Mouse (Mus musculus) inflammation-experienced regulatory T-cells, adult 6 months (primary cell): ENCODE data around the gene Sh3glb2. TPM values are rescaled to one million over a fixed set of nuclear protein-coding genes. Genes with fewer than 3 reads are reported as not detected.

Experiments
- ATAC-seq: one replicate; pipeline ENCODE4 v1.8.0; 2017
- polyA plus RNA-seq, 3 experiments: library from polyadenylated mRNA; unstranded; fragments of 100-300 nt; shearing (Covaris generic); gene quantifications; one replicate each; pipeline ENCODE4 v1.2.1; 2017

Sh3glb2 gene
- polyA plus RNA-seq, 3 experiments from 2014 or later: 84.8 to 111 (median 97.5) TPM

DNA sequence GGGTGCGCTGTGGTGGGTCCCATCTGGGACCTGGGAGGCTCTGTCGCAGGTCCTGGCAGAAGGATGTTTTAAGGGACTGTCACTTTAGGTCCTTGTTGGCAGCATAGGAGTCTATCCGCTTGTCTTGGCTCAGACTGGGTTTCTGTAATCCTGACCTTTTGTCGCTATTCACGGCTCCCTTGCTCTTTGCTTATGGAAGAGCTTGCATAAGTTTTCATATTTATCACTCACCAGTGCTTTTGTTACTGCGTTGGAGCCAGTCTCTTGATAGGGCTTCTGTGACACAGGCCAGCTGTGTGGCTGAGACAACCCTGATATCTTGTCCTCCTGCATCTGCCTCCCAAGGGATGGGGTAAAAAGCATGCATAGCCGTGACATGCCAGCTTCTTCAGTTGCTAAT lies 20.2 kb upstream of the Sh3glb2 start:
- no peak for ATAC-seq

DNA sequence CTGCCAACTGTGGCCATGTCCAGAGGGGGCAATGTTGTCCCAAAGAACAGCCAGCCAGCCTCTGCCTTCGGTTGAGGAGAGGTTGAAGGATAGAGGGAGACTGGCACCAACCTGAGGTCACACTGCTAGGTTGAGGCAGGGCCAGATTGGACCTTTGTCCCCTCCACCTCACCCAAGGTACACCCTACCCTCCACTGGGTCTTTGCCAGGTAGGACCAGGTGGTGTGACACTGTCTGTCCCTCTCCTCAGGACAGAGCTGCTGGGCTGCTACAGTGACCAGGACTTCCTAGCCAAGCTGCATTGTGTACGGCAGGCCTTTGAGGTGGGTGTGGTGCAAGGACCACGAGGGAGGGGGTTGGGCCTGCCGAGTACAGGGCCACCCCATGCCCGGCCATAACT lies 18.6 kb upstream of the Sh3glb2 start:
- no peak for ATAC-seq

DNA sequence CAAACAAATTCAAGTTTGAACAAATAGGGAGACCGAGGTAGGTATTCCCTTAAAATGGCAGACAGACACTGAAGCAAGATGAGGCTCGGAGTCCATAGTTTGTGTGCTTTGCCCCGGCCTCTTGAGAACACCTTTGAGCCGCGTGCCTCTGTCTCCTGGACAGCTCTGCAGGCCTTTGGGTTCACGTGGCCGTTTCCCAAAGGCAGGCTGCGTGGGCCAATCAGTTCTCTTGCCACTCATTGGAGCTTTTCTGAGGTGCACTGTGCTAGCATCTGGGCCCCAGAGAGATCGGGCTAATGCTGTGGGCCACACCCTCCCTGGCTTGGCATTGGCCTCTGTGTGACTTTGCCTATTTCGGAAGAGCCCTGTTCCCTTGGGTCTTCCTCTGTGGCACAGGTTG lies 16.8 kb upstream of the Sh3glb2 start:
- ATAC-seq: no peak

DNA sequence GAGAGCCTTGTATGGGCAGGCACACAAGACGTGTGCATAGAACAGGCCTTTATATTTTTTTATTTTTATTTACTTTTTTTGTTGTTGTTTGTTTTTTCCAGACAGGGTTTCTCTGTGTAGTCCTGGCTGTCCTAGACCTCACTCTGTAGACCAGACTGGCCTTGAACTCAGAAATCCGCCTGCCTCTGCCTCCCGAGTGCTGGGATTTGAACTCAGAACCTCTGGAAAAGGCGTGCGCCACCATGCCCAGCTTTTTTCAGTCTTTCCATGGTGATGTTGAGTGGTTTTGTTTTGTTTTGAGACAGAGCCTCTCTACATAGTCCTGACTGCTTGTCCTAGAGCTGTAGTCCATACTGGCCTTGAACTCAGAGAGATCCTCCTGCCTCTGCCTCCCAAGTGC lies 13.6 kb upstream of the Sh3glb2 start:
- ATAC-seq: no peak

DNA sequence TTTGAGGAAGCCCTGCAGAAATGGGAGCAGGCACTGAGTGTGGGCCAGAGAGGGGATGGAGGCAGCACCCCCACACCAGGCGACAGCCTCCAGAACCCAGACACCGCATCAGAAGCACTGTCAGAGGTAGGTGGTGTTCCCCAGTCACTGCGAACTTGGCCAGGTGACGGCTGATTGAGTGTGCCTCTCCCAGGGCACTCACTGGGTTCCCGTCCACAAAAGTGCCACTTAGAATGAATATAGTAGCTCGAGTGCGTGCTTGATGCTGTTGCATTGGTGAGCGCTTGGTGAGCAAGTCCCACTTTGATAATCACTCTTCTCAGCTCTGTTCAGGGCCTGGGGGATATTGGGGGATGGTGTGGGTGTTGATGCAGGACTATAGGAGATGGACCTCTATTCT lies 12.4 kb upstream of the Sh3glb2 start:
- ATAC-seq: no peak

DNA sequence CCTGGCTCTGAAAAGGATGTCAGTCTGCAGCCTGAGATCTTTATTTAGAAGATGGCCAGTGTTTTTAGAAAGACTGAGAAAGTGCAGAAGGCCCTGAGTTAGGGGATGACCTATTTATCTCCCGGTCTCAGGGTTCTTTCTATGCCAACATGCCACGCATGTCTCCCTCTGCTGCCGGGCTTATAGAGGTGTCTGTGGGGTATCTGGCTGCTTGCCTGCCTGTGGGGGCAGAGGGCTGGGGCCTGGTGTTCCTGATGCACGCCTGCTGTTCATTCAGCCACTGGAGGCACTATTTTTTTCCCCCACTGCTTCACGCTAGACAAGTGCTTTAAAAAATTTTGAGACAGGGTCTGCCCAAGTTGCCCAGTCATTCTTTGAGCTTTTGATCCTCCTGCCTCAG lies 7.1 kb upstream of the Sh3glb2 start:
- no peak for ATAC-seq

DNA sequence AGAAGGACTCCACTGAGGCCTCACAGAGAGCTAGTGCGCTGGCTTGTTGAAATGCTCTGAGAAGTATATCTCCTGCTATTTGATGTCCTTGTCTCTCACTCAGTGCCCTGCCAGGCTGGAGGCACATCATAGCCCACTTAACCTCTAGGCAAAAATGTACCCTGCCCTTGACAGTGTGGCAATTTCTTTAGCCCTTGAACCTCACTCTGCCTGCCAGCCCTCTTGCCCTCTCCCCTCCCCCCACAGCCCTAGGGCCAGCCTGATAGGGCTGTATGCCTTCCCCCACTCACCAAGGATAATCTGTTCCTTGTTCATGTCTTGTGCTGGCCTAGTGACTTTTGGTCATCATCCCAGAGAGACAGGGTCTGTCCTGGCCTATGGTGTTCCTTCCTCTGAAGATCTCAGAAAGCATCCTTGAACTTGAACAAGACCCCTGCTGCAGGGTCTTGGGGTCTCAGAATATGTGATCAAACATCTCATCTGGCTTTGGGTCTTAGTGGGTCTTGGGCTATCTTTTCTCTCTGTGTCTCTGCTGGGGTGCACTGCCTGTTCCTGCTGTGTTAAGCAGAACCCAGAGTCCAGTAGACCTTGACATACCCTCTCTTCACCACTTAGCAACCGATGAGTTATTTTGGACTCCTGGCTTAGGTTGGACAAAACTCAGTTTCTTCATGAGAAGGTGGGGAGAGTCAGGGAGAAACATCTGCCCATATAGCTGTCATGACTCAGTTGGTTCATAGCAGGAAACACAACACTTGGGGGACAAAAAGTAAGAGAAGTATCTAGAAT lies 6.3 kb upstream of the Sh3glb2 start:
- no peak for ATAC-seq

DNA sequence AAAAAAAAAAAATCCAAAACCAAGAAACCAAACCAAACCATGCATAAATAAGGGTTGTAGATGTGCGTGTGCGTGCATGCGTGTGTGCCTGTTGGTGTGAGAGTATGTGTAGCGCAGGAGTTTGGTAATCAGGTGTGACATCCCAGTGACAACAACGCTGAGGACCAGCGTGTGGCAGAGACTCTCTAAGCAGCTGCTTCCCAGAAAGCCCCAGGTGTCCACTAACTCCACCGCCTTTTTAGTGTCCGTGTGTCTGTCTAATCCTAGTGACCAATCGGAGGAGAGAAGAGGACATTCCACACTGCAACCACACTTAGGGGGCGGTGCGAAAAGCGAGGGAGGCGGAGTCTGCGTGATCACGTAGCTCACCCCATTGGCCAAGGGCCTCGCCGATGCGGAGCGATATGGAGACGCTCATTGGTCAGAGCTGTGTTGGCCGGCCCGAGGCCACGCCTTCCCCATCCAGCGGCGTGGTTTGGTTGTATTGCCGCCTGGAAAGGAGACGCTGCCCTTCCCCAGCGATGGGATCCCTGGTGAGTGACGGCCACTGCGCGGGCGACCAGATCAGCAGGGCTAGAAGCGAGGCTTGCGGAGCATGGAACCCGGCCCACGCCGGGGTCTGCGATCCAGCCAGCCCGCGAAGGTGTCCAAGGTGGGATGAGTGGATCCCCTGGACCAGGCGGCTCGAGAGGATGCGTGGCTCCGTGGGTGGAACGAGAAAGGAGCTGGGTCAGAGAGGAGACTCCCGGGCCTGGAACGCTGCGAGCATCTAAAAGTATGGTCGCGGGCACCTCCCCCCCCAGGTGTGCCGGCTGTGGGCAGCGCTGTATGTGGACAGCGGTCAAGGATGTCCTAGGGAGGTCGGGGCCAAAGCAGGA lies 4.9 kb upstream of the Sh3glb2 start, which contains the start of gene Miga2:
Gene Miga2, plus strand, starts transcription at position 461 of the 878 bp plus-strand sequence.
- peak; percentile 99 for ATAC-seq

DNA sequence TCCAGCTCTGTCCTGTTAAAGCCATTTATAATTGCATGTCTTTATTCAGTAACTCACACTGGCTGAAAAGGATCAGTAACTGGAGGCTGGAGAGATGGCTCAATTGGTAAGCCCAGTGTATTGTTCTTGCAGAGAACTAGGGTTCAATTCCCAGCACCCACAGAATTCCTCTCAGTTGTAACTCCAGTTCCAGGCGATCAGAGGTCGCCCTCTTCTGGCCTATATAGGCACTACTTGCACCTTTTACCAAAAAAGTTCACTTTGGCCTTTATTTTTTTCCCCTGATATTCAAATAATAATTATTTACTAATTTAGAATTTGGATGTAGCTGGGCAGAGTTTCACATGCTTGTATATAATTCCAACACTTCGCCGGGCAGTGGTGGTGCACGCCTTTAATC lies 3.7 kb upstream of the Sh3glb2 start:
- ATAC-seq: no peak

DNA sequence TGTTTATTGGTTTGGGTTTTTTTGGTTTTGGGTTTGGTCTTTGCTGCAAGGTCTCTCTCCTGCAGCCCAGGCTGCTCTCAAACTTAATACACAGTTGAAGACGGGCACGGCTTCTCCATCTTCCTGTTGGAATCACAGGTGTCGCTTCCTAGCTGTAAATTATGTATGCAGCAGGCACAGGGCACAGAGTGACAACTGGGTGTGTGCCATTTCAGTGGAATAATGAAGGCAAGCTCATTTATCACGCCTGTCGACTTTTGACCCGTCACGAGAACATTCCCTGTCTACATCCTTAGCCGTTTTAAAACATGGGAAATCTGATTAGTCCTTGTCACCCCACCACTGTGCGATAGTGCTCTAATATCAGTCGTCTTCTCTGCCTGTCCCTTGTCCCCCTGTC lies 1.5 kb upstream of the Sh3glb2 start:
- ATAC-seq: no peak

DNA sequence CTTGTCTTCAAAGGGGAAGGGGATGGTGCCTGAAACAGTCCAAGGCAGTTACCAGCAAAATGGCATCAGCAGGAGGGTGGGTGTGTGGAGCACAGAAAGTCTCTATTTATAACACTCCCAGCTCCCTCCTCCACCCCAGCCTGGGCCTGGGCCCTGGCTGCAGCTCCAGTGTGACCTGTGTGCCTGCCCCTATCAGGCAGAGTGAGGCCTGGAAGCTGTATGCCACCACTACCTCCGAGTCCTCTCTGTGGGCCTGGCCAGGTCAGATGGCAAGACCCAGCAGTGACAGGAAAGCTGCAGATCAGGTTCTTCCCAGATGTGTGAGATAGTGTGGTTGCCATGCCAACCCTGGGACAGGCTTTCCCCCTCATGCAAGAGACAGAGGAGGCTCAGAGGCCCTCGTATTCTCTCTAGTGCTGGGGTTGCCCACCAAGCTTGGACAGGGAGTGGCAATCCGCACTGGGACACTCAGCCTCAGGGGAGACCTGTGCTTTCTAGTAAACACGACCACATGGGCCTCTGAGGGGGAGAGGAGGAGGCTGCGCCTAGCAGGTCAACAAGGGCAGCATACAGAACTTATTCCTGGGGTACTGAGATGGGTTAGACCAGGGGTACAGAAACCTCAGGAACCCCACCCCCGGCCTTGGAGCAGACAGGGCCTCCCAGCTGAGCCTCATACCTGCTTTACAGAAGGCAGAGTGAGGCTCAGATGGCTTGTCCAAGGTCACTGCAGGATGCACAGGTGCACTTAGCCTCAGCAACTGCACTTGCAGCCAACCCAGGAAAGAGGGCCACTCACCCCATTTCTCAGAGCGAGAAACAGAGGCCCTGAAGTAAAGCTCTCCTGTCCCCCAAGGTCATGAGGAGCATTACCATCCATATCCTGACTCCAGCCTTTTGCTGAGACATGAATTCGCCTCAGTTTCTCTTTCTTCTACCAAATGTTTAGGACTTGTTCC lies 1.3 kb downstream of the Sh3glb2 start:
- no peak for ATAC-seq

DNA sequence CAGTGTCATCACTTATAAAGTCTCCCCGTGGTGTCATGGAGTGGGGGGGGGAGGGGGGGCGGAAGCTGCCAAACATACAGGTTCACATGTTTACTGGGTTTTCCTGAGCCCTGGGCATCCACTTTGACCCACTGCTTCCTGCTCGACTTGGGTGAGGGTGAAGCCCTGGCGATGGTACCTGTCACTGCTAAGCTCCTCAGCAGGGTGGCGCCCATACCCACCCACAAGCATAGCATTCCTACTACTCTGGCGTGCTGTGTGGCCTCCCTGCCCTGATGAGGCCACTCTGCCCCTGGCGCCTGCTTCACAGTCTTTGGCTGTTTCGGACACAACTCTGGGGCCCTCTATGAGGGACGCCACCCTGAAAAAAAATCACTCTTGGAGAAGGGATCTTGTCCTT lies 2.2 kb downstream of the Sh3glb2 start:
- no peak for ATAC-seq

GRCm38 (mm10) chr2:30356266-30356665 lies 2.9 kb downstream of the Sh3glb2 start:
- no peak for ATAC-seq

DNA sequence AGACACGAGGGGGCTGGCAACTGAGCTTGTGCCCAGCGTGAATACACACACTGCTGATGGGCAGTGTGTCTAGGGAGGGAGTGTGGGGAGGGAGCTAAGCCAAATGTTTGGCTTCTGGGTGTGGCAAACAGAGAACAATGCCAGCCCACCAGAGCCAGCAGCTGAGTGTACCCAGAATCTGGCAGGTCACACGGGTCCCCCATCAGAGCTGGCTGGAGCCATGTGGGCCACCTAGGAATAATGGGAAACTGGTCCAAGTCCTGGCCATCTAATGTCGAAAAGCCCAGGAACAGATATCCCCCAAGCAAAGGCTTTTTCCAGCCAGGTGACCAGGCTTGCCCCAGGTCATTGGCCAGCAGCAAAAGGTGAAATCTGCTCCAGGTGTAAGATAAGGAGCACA lies 3.3 kb downstream of the Sh3glb2 start:
- no peak for ATAC-seq

- no peak for ATAC-seq
These were observed 8.0 kb downstream of the Sh3glb2 start for GRCm38 (mm10) chr2:30351149-30351548.

- ATAC-seq: no peak
These were observed 9.9 kb downstream of the Sh3glb2 start for GRCm38 (mm10) chr2:30349196-30349595.

DNA sequence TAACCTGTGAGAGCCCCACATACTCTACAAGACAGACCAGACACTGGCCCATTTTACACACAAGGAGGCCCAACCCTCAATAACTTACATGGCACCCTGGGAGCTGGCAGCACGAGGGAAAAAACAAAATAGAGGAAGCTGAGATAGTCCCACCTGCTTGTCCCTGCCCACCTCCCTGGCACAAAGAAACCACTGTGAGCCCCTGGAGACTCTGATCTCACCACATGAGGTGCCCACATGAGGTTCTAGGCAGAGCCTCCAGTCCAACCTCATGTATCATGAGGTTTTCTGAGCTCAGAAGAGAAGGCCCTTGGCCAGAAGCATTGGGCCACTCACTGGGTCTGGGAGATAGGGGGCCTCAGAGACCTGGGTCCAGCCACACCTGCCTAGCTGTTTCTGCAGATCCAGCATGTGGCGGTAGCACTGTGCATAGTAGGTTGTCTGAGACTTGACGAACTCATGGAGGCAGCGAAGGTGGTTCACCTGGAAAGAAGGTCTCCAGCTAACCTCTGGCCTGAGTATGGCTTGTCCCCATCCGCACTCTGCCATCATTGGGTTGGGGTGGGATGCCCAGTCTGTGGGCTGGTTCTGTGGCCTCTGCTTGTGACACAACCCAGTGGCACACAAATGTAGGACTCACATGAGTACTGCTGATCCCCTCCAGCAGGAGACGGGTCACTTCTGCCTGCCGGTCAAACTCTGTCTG lies 13.0 kb downstream of the Sh3glb2 start:
- ATAC-seq: no peak

- no peak for ATAC-seq
These were observed 15.5 kb downstream of the Sh3glb2 start for GRCm38 (mm10) chr2:30343601-30344137.

DNA sequence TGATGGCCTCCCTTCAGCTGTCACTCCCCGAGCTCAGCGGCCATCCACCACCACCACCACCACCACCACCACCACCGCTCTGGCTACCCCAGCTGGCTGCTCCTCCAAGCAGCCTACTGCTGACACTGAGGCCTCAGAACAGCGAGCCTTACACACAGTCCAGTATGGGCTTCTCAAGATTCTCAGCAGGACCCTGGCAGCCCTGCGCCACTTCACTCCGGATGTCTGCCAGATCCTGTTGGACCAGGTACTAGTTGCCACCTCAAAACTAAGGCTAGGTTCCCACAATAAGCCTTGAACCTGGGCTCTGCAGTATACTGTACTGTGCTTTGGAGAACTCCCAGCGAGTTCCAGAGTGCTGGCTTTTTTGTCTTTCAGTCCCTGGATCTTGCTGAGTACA lies 16.6 kb downstream of the Sh3glb2 start:
- no peak for ATAC-seq

- ATAC-seq: no peak
These were observed 17.1 kb downstream of the Sh3glb2 start for GRCm38 (mm10) chr2:30342061-30342460.

DNA sequence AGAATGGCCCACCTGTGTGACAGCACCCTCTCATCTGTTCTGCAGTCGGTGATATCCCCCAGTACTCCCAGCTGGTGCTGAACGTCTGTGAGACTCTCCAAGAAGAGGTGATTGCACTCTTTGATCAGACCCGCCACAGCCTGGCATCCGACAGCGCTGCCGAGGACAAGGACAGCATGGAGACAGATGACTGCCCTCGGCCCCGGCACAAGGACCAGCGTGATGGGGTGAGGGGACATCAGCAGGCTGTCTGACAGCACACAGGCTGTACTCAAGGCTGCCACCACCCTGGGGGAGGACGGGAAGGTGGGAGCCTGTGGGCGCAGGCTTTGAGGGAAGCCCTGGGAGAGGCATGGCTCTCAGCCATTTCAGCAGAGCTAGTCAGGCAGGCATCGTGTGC lies 22.0 kb downstream of the Sh3glb2 start:
- no peak for ATAC-seq
